ENCODE assay signal across 8 mouse cellular contexts in the genomic region with DNA sequence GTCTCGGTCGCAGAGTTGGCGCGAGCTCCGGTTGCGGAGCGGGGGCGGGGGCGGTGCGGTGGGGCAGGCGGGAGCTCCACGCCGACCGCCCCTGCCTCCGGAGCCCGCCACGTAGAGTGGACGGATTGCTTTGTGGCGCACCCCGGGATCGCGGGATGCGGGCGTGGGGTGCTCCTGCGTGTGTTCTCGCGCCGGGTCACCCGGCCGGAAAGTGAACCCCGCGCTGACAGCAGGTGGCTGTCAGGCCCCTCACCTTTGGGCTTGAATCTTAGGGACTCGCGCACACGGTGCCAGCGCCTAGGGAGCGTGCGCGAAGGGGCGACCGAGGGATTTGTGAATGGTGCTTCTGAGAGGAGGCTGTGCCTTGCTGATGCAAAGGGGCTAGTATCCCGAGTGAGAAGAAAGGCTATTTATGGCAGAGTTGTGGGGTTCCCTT. TPM values are rescaled to one million over a fixed set of nuclear protein-coding genes. Genes with fewer than 3 reads are reported as not detected.
DNase-seq lines count a peak whose midpoint lies in the region; ATAC-seq lines count a peak whose summit lies in the region.

No protein-coding gene starts in this region.

- H3K36me3 ChIP-seq in forebrain, embryonic 10.5 days (replicated peaks) = no peaks in the 10 kb centered on the region
- H3K36me3 ChIP-seq in hindbrain, embryonic 15.5 days = no peaks in the 10 kb centered on the region
- no peaks in the 10 kb centered on the region for H3K36me3 ChIP-seq in midbrain, embryonic 12.5 days
- H3K36me3 ChIP-seq in stomach, embryonic 16.5 days (ENCODE audit: control insufficient read depth, insufficient read depth, low read length) = no peaks in the 10 kb centered on the region

- H3K4me3 ChIP-seq in forebrain, embryonic 10.5 days = peak overlapping the region; percentile 90
- H3K4me3 ChIP-seq in hindbrain, embryonic 15.5 days = peak overlapping the region; percentile 88
- peak overlapping the region; percentile 88 for H3K4me3 ChIP-seq in midbrain, embryonic 12.5 days
- H3K4me3 ChIP-seq in stomach, embryonic 16.5 days (replicated peaks; ENCODE audit: low read length) = peak overlapping the region; percentile 80

- peak; percentile 76 for ATAC-seq in hindbrain, embryonic 15.5 days (ENCODE audit: low FRiP score, low read depth)
- ATAC-seq in midbrain, embryonic 12.5 days (ENCODE audit: low FRiP score, low read depth) = peak; percentile 68
- peak; percentile 48; the same call in 1 of the 2 replicates for ATAC-seq in stomach, embryonic 16.5 days (ENCODE audit: insufficient read depth, low FRiP score)

- H3K4me1 ChIP-seq in forebrain, embryonic 10.5 days = peaks cover 21% of the 10 kb centered on the region
- peaks cover 32% of the 10 kb centered on the region for H3K4me1 ChIP-seq in hindbrain, embryonic 15.5 days (replicated peaks)
- H3K4me1 ChIP-seq in midbrain, embryonic 12.5 days = peaks cover 11% of the 10 kb centered on the region
- 0 out of 2 replicates have a peak, but pooled peaks cover 5% of the 10 kb centered on the region for H3K4me1 ChIP-seq in stomach, embryonic 16.5 days (ENCODE audit: control insufficient read depth, insufficient read depth, low read length)

- no peaks in the 10 kb centered on the region for H3K9me3 ChIP-seq in forebrain, embryonic 10.5 days
- no peaks in the 10 kb centered on the region for H3K9me3 ChIP-seq in hindbrain, embryonic 15.5 days
- no peaks in the 10 kb centered on the region for H3K9me3 ChIP-seq in midbrain, embryonic 12.5 days
- no peaks in the 10 kb centered on the region for H3K9me3 ChIP-seq in stomach, embryonic 16.5 days (replicated peaks; ENCODE audit: control insufficient read depth, low read length)

- WGBS in forebrain, embryonic 10.5 days = under 1% methylated on average over 41 of the region's 42 CpGs
- under 1% methylated on average over 31 of the region's 42 CpGs for WGBS in hindbrain, embryonic 15.5 days
- WGBS in midbrain, embryonic 12.5 days = 0% methylated on average over 37 of the region's 42 CpGs
- WGBS in stomach, embryonic 16.5 days = 0% methylated on average over 42 of the region's 42 CpGs

- peak overlapping the region; percentile 89 for H3K27ac ChIP-seq in forebrain, embryonic 10.5 days
- peak overlapping the region; percentile 91 for H3K27ac ChIP-seq in hindbrain, embryonic 15.5 days (replicated peaks)
- H3K27ac ChIP-seq in midbrain, embryonic 12.5 days (replicated peaks) = peak overlapping the region; percentile 88
- peak overlapping the region; percentile 67; the same call in 1 of the 2 replicates for H3K27ac ChIP-seq in stomach, embryonic 16.5 days (ENCODE audit: low read length)

- intact Hi-C loops in left cerebral cortex, postnatal 25 days (cut with DNase I) = loop anchor here (5.0 kb wide), 3 partner anchors 118 to 193 kb away; no protein-coding TSS in a partner anchor

- H3K27me3 ChIP-seq in forebrain, embryonic 10.5 days (ENCODE audit: poor library complexity, severe bottlenecking) = peaks cover 37% of the 10 kb centered on the region
- no peaks in the 10 kb centered on the region for H3K27me3 ChIP-seq in hindbrain, embryonic 15.5 days
- peaks cover 9% of the 10 kb centered on the region for H3K27me3 ChIP-seq in midbrain, embryonic 12.5 days
- no peaks in the 10 kb centered on the region for H3K27me3 ChIP-seq in stomach, embryonic 16.5 days (ENCODE audit: control insufficient read depth, insufficient read depth, low read length)

- peak overlapping the region; percentile 75 for H3K9ac ChIP-seq in hindbrain, embryonic 15.5 days
- H3K9ac ChIP-seq in midbrain, embryonic 12.5 days (replicated peaks) = peak overlapping the region; percentile 78
- peak overlapping the region; percentile 83 for H3K9ac ChIP-seq in stomach, embryonic 16.5 days (ENCODE audit: low read length)

- peak; percentile 8 to 27 for DNase-seq in adrenal gland, adult 18-20 months (ENCODE audit: low spot score in 2 of 2)
- DNase-seq in adrenal gland, postnatal 25 days = no peak
- peak; percentile 8 for DNase-seq in CD4-positive, CD25-positive, alpha-beta regulatory T cell, adult 2 months (ENCODE audit: low read depth, low spot score)
- no peak for DNase-seq in forebrain, embryonic 10.5 days (ENCODE audit: extremely low spot score, low spot score)
- DNase-seq in left cerebral cortex, postnatal 25 days (ENCODE audit: low spot score in 2 of 2) = peak; percentile 31 to 58

- H3K4me2 ChIP-seq in hindbrain, embryonic 15.5 days = peak overlapping the region; percentile 65
- H3K4me2 ChIP-seq in midbrain, embryonic 12.5 days (replicated peaks) = peak overlapping the region; percentile 89
- H3K4me2 ChIP-seq in stomach, embryonic 16.5 days (ENCODE audit: low read depth, low read length) = peak overlapping the region; percentile 94

RNA-seq across cellular contexts. Expression of gene Ccser1, which starts 0.7 kb away (rescaled TPM):
- total RNA-seq in adrenal gland, adult 18-20 months (2021) = 1 to 10 TPM; 2.1 to 2.7 TPM
- total RNA-seq in adrenal gland, postnatal 25 days (2021) = 2.8 and 4.4 TPM in 2 replicates
- 3.7 and 4.5 TPM in 2 replicates for polyA plus RNA-seq in forebrain, embryonic 10.5 days (2016; fragmentation: Nextera tagmentation; extraction: Ambion mirVana)
- 20.7 and 24.9 TPM in 2 replicates for polyA plus RNA-seq in hindbrain, embryonic 15.5 days (2015; fragmentation: Nextera tagmentation; extraction: Ambion mirVana)
- total RNA-seq in left cerebral cortex, postnatal 25 days (2021) = 10 to 100 TPM; 30.1 to 33.7 TPM
- 9.9 and 12.2 TPM in 2 replicates for polyA plus RNA-seq in midbrain, embryonic 12.5 days (2016; fragmentation: Nextera tagmentation; extraction: Ambion mirVana)
- polyA plus RNA-seq in stomach, embryonic 16.5 days (2015; fragmentation: Nextera tagmentation; extraction: Ambion mirVana) = 4.5 and 5.4 TPM in 2 replicates

Comparison
In these comparisons a context has a peak if more than half of its experiments do, and no peak if none do; other contexts are left out.
1. DNase-seq: peak in adrenal gland, adult 18-20 months (2 of 2), CD4-positive, CD25-positive, alpha-beta regulatory T cell, adult 2 months (single experiment) and left cerebral cortex, postnatal 25 days (2 of 2); none in adrenal gland, postnatal 25 days (single experiment) and forebrain, embryonic 10.5 days (single experiment).
2. Peak in every context shown above with its lines, with median percentiles within 50 percentile points of each other: H3K27ac ChIP-seq, H3K4me3 ChIP-seq, ATAC-seq, H3K4me2 ChIP-seq and H3K9ac ChIP-seq.